Comparison of ENCODE assay signal across 25 mouse cellular contexts in the genomic region with DNA sequence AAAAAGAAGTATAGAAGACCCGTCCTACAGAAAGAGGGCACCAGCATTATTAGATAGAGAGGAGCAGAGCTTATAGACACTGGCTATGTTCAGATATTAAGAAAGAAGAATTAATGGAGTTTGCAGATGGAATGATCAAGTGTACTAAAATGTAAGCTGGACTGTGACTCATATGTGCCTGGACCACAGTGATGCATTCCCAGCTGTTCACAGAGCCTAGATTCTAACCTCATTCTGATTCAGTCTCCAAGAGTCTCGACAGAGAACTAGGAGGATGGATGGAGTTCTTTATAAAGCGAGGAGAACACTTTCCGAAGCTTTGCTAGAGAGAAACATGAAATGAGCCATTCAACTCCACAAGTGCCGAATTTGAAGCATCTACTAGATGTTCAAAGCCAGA.
DNase-seq lines count a peak whose midpoint lies in the region; ATAC-seq and TF ChIP-seq lines count a peak whose summit lies in the region.
"Had no signal": no experiment of that assay in that cellular context is flagged by ENCODE, and none has a peak within 500 bp of the region (broad histone marks: within the 10 kb centered on the region; RNA-seq: fewer than 3 reads in every experiment).

No protein-coding gene starts in this region.

- no peak overlapping the region for H3ac ChIP-seq in myocyte (ENCODE audit: control insufficient read depth, insufficient read length)

- TF ChIP-seq EP300 in lung, postnatal 0 days (IDR thresholded peaks at IDR 0.05): no peak

- WGBS in lung, postnatal 0 days: 90% methylated on average over 5 of the region's 5 CpGs
- WGBS in heart, embryonic 10.5 days: 84% methylated on average over 5 of the region's 5 CpGs

- no peak for ATAC-seq in lung, postnatal 0 days
- ATAC-seq: CD4-positive, CD25-positive, alpha-beta regulatory T cell, adult 4 months; forebrain, embryonic 13.5 days; forebrain, embryonic 15.5 days; forebrain, postnatal 0 days had no signal

- H3K79me2 ChIP-seq in myocyte (ENCODE audit: control insufficient read depth, insufficient read depth): no peaks in the 10 kb centered on the region

- no peak for TF ChIP-seq POLR2A in embryonic fibroblast, embryonic 13.5 days (IDR thresholded peaks at IDR 0.05; ENCODE audit: low read depth, low read length)
- no peak for TF ChIP-seq POLR2A in myocyte (IDR thresholded peaks at IDR 0.05; ENCODE audit: insufficient read length, low read depth)

- peaks cover 9% of the 10 kb centered on the region for H3K4me1 ChIP-seq in embryonic fibroblast, embryonic 13.5 days (ENCODE audit: control insufficient read depth, insufficient read depth, low read length)
- H3K4me1 ChIP-seq in lung, postnatal 0 days (ENCODE audit: insufficient read depth, low read depth, low read length): no peaks in the 10 kb centered on the region
- no peaks in the 10 kb centered on the region for H3K4me1 ChIP-seq in heart, embryonic 10.5 days
- H3K4me1 ChIP-seq: embryonic facial prominence, embryonic 10.5 days; embryonic facial prominence, embryonic 12.5 days; forebrain, embryonic 13.5 days; forebrain, embryonic 15.5 days had no signal

- no peak overlapping the region for H3K9ac ChIP-seq in lung, postnatal 0 days (replicated peaks; ENCODE audit: low read depth)
- H3K9ac ChIP-seq: embryonic facial prominence, embryonic 12.5 days; forebrain, embryonic 13.5 days; forebrain, embryonic 15.5 days; forebrain, postnatal 0 days had no signal

- no peaks in the 10 kb centered on the region for H3K36me3 ChIP-seq in myocyte (ENCODE audit: control insufficient read depth, insufficient read depth)
- H3K36me3 ChIP-seq in lung, postnatal 0 days (ENCODE audit: insufficient read depth, low read length): no peaks in the 10 kb centered on the region
- no peaks in the 10 kb centered on the region for H3K36me3 ChIP-seq in heart, embryonic 10.5 days
- H3K36me3 ChIP-seq: embryonic facial prominence, embryonic 10.5 days; embryonic facial prominence, embryonic 12.5 days; forebrain, embryonic 15.5 days; G1E had no signal

- no peaks in the 10 kb centered on the region for H3K9me3 ChIP-seq in lung, postnatal 0 days (ENCODE audit: low read length)
- H3K9me3 ChIP-seq in heart, embryonic 10.5 days: no peaks in the 10 kb centered on the region
- H3K9me3 ChIP-seq: embryonic facial prominence, embryonic 10.5 days; embryonic facial prominence, embryonic 12.5 days; forebrain, embryonic 13.5 days; forebrain, embryonic 15.5 days had no signal

- no peak overlapping the region for H3K4me3 ChIP-seq in embryonic fibroblast, embryonic 13.5 days (ENCODE audit: insufficient read depth, low read length)
- H3K4me3 ChIP-seq in myocyte: no peak overlapping the region
- no peak overlapping the region for H3K4me3 ChIP-seq in lung, postnatal 0 days (ENCODE audit: low read depth, low read length)
- no peak overlapping the region for H3K4me3 ChIP-seq in heart, embryonic 10.5 days
- H3K4me3 ChIP-seq: embryonic facial prominence, embryonic 10.5 days; embryonic facial prominence, embryonic 12.5 days; erythroblast, embryonic 14.5 days; forebrain, embryonic 13.5 days; forebrain, embryonic 15.5 days had no signal

- H3K4me2 ChIP-seq in myocyte (ENCODE audit: low read depth): peak overlapping the region; percentile 93
- no peak overlapping the region for H3K4me2 ChIP-seq in lung, postnatal 0 days (replicated peaks; ENCODE audit: low read depth, low read length)
- H3K4me2 ChIP-seq: embryonic facial prominence, embryonic 12.5 days; forebrain, embryonic 13.5 days; forebrain, embryonic 15.5 days had no signal

- peak; percentile 64 for DNase-seq in 3T3-L1 (ENCODE audit: low read depth, low spot score)
- peak; percentile 48 for DNase-seq in Muller cell, postnatal 12 days (ENCODE audit: inconsistent ontology term)
- no peak for DNase-seq in lung, postnatal 0 days (ENCODE audit: low spot score)
- no peak for DNase-seq in heart, embryonic 10.5 days (ENCODE audit: low spot score)
- DNase-seq in cerebellum, adult 9-11 months: no peak
- no peak for DNase-seq in left cerebral cortex, postnatal 25 days (ENCODE audit: low spot score in 2 of 2)
- DNase-seq: adrenal gland, adult 2 months; adrenal gland, postnatal 10 days; adrenal gland, postnatal 25 days; cerebellum, adult 11 months; cerebellum, adult 18-20 months; cerebellum, adult 8-10 months; cerebellum, postnatal 10 days; cerebellum, postnatal 25 days; forebrain, postnatal 0 days had no signal

- no peaks in the 10 kb centered on the region for H3K27me3 ChIP-seq in myocyte (ENCODE audit: control insufficient read depth, insufficient read depth, insufficient read length)
- no peaks in the 10 kb centered on the region for H3K27me3 ChIP-seq in lung, postnatal 0 days (replicated peaks; ENCODE audit: insufficient read depth, low read length)
- no peaks in the 10 kb centered on the region for H3K27me3 ChIP-seq in heart, embryonic 10.5 days (ENCODE audit: insufficient read depth, poor library complexity, severe bottlenecking)
- H3K27me3 ChIP-seq: CH12.LX; embryonic facial prominence, embryonic 12.5 days; forebrain, embryonic 13.5 days; forebrain, embryonic 15.5 days had no signal

- no peak for TF ChIP-seq CTCF in embryonic fibroblast, embryonic 13.5 days (IDR thresholded peaks at IDR 0.05; ENCODE audit: borderline replicate concordance, insufficient read depth, low read length)
- TF ChIP-seq CTCF in lung, postnatal 0 days (IDR thresholded peaks at IDR 0.05): no peak

- intact Hi-C loops in left cerebral cortex, postnatal 25 days (cut with DNase I): no loop called here

- H3K27ac ChIP-seq in embryonic fibroblast, embryonic 13.5 days (ENCODE audit: insufficient read depth, low read length): peak overlapping the region; percentile 90
- H3K27ac ChIP-seq in lung, postnatal 0 days (ENCODE audit: low read length): no peak overlapping the region
- H3K27ac ChIP-seq in heart, embryonic 10.5 days: no peak overlapping the region
- H3K27ac ChIP-seq: embryonic facial prominence, embryonic 10.5 days; embryonic facial prominence, embryonic 12.5 days; forebrain, embryonic 13.5 days; forebrain, embryonic 15.5 days had no signal

TF ChIP-seq in myocyte, 11 proteins besides CTCF, POLR2A, EP300 and RAD21:
- TF ChIP-seq MAX (IDR thresholded peaks at IDR 0.05; ENCODE audit: low read depth): no peak
- TF ChIP-seq TCF12 (IDR thresholded peaks at IDR 0.05; ENCODE audit: insufficient read depth, poor library complexity, severe bottlenecking): peak; percentile 83
- no peak for TF ChIP-seq TCF3 (IDR thresholded peaks at IDR 0.05; ENCODE audit: insufficient read length, low read depth)
- TF ChIP-seq MYOG (IDR thresholded peaks at IDR 0.05; ENCODE audit: control insufficient read depth in 1 of 3, insufficient read depth in 1 of 3, insufficient read length in 2 of 3, low read depth in 2 of 3): peak in 2 of 3 experiments; percentile 54 to 89
- peak; percentile 81 to 86 (median 85) for TF ChIP-seq MYOD1 (IDR thresholded peaks at IDR 0.05; ENCODE audit: control insufficient read depth in 1 of 3, insufficient read length in 2 of 3, low read depth in 2 of 3)

Comparison
In these comparisons a context has a peak if more than half of its experiments do, and no peak if none do; other contexts are left out.
1. DNase-seq: peak in 3T3-L1 (single experiment) and Muller cell, postnatal 12 days (single experiment); none in lung, postnatal 0 days (single experiment), heart, embryonic 10.5 days (single experiment), cerebellum, adult 9-11 months (single experiment) and left cerebral cortex, postnatal 25 days (0 of 2).